Mouse (Mus musculus) ES-E14 (cell line): ENCODE results near the gene Muc20.

Experiments used
- HCFC1 ChIP-seq: IDR thresholded peaks from 2 replicates; pipeline ENCODE4 v1.6.1; 2012; ENCODE audit warnings: low read length, inconsistent platforms, borderline replicate concordance; ENCODE audit not compliant: insufficient read depth
- MAFK ChIP-seq: IDR thresholded peaks from 2 replicates; pipeline ENCODE4 v1.6.1; 2014; ENCODE audit warnings: mild to moderate bottlenecking, low read depth, low read length, inconsistent platforms; ENCODE audit not compliant: insufficient read depth
- ZNF384 ChIP-seq: IDR thresholded peaks from 2 replicates; pipeline ENCODE4 v1.6.1; 2012; ENCODE audit warnings: low read depth, low read length, inconsistent platforms

DNA sequence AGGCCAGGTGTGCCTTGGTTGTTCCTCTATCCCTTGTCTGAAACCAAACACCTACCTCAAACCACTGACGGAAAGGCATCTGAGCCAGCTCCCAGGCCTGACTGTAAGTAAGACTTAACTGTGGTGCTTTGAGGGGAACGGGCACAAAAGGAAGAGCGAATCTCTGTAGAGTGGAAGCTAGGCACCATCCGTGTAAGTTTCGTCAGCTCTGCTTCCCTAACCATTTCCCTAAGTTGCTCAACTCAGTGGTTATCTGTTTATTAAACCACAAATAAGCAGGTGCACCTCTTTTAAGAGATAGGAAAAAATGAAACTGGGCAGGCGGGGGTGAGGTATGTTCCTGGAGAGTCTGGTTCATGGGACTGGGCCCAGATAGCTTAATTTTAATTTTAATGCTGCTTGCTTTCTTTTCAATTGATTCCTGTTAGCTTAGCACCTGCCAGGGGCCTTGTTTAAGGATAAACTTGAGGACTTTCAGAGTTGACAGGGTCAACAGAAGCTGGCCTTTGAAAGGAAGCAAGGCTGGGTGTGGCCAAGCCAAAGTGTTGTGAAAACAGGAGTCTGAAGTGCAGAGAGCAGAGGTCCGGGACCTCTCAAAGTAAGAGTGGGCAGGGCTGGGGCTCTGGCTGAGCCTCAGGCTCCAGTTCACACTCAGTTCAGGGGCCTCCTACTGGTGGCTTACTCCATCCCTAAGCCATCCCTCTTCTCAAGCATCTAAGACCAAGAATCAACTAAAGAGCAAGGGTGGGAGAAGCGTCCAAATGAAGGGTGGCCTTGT, 10.4 kb upstream of the Muc20 start:
- no peak for TF ChIP-seq HCFC1
- no peak for TF ChIP-seq ZNF384
- no peak for TF ChIP-seq MAFK
